Mouse (Mus musculus) urinary bladder, postnatal 14 days (tissue): ENCODE results near the gene A730015C16Rik.

Experiments
- DNase-seq: peaks from one replicate; pipeline ENCODE4 v3.0.0; 2021; ENCODE audit warnings: low spot score

Gene A730015C16Rik

GRCm38 (mm10) chr4:108848505-108848848, at the start of gene A730015C16Rik:
Gene A730015C16Rik (minus strand): TSS chr4:108848619.
- peak; percentile 8 for DNase-seq

- no peak for DNase-seq
These were observed 42.5 kb upstream of the A730015C16Rik start for GRCm38 (mm10) chr4:108890876-108891275.

- peak; percentile 29 for DNase-seq
These were observed 39.0 kb upstream of the A730015C16Rik start for GRCm38 (mm10) chr4:108887456-108887855.

GRCm38 (mm10) chr4:108883815-108884214, 35.4 kb upstream of the A730015C16Rik start:
- DNase-seq = no peak

- DNase-seq = peak; percentile 68
These were observed 30.8 kb upstream of the A730015C16Rik start, which contains the start of gene Rab3b for GRCm38 (mm10) chr4:108878963-108879822. Gene Rab3b (plus strand): TSS chr4:108879063.

GRCm38 (mm10) chr4:108877901-108878300, 29.5 kb upstream of the A730015C16Rik start:
- DNase-seq = no peak

- no peak for DNase-seq
These were observed 25.3 kb upstream of the A730015C16Rik start for GRCm38 (mm10) chr4:108873746-108874145.

GRCm38 (mm10) chr4:108869730-108870374, 21.4 kb upstream of the A730015C16Rik start:
- peak; percentile 87 for DNase-seq

GRCm38 (mm10) chr4:108866806-108867205, 18.4 kb upstream of the A730015C16Rik start:
- DNase-seq = no peak

GRCm38 (mm10) chr4:108847715-108848504, 509 bp downstream of the A730015C16Rik start, which contains the start of gene Kti12:
Gene Kti12 (plus strand): TSS chr4:108847785.
- DNase-seq = peak; percentile 83

GRCm38 (mm10) chr4:108845824-108846569, 2.4 kb downstream of the A730015C16Rik start:
- no peak for DNase-seq

GRCm38 (mm10) chr4:108843336-108843735, 5.1 kb downstream of the A730015C16Rik start:
- no peak for DNase-seq

- DNase-seq = no peak
These were observed 6.4 kb downstream of the A730015C16Rik start for GRCm38 (mm10) chr4:108841920-108842578.

GRCm38 (mm10) chr4:108838031-108838430, 10.4 kb downstream of the A730015C16Rik start:
- DNase-seq = no peak

GRCm38 (mm10) chr4:108835496-108835895, 12.9 kb downstream of the A730015C16Rik start:
- DNase-seq = no peak

GRCm38 (mm10) chr4:108834971-108835311, 13.5 kb downstream of the A730015C16Rik start:
- DNase-seq = no peak

- DNase-seq = peak; percentile 86
These were observed 14.1 kb downstream of the A730015C16Rik start, which contains the start of gene Txndc12 for GRCm38 (mm10) chr4:108834115-108834970. Gene Txndc12 (plus strand): TSS chr4:108834601.

GRCm38 (mm10) chr4:108833828-108834114, 14.6 kb downstream of the A730015C16Rik start:
- no peak for DNase-seq

GRCm38 (mm10) chr4:108832916-108833827, 15.2 kb downstream of the A730015C16Rik start, which contains the start of gene Btf3l4:
Gene Btf3l4 (minus strand): TSS chr4:108833614.
- peak; percentile 90 for DNase-seq
